Mouse (Mus musculus): ENCODE measurements at regions not wholly inside any gene's neighbourhood (a gene's known extent, or its start where the extent isn't known, plus 50 kb on each side); places are given as distances from the start of the nearest gene placed in this dataset.

DNA sequence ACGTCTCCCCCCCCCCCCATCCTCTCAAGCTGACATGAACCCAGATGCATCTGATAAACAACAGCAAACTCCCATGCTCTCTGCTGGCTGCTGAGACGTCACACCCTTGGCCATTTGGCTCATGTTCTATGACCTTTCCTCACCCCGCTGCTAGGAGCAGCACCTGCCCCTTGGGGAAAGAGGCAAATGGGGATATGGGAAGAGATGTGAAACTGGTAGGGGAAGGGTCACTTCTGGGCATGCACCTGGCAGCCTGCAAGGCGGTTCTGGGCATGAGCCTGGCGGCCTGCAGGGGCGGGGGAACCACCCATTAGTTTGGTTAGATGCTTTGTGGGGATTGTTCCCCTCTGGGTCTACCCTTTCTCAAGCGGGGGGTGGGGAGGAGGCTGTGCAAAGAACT, 187.9 kb upstream of the Zfp618 start:
- H3K9me3 ChIP-seq (replicated peaks; ENCODE audit: control insufficient read depth, low read length): no peaks in the 10 kb centered on the region
- H3K27ac ChIP-seq (ENCODE audit: low read length): no peak overlapping the region
- H3K4me2 ChIP-seq (ENCODE audit: low read depth, low read length): no peak overlapping the region
- H3K4me1 ChIP-seq (ENCODE audit: control insufficient read depth, insufficient read depth, low read length): no peaks in the 10 kb centered on the region
- H3K4me3 ChIP-seq (ENCODE audit: low read length): no peak overlapping the region
- no peak overlapping the region for H3K9ac ChIP-seq (ENCODE audit: low read length)
- WGBS: 70% methylated on average over 7 of the region's 7 CpGs
- peaks cover 11% of the 10 kb centered on the region; the same call in 1 of the 2 replicates for H3K27me3 ChIP-seq (ENCODE audit: control insufficient read depth, insufficient read depth, low read length)
- ATAC-seq (replicated peaks; ENCODE audit: extremely low read depth, insufficient read depth, low FRiP score): no peak
- H3K36me3 ChIP-seq (ENCODE audit: control insufficient read depth, insufficient read depth): no peaks in the 10 kb centered on the region

DNA sequence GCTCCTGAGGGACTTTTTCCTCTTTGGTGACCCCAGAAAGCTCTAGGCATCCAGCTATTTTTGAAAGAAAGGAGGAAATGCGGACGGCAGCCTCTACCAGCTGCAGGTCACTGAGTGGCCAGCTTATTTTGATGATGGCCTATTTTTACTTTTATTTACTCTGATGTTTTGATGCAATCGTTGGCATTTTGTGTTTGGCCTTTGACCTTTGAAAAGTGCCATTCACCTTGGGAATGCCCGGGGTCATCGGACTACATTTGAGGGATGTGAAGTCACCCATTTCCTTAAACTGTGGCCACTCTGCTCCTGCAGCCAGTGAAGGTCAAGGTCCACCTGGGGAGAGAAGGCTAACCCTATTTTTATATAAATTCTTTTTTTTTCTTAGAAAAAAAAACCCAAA, 186.8 kb upstream of the Zfp618 start:
- no peak overlapping the region for H3K4me2 ChIP-seq (ENCODE audit: low read depth, low read length)
- H3K9me3 ChIP-seq (replicated peaks; ENCODE audit: control insufficient read depth, low read length): no peaks in the 10 kb centered on the region
- 76% methylated on average over 5 of the region's 5 CpGs for WGBS
- H3K36me3 ChIP-seq (ENCODE audit: control insufficient read depth, insufficient read depth): no peaks in the 10 kb centered on the region
- no peaks in the 10 kb centered on the region for H3K4me1 ChIP-seq (ENCODE audit: control insufficient read depth, insufficient read depth, low read length)
- H3K27ac ChIP-seq (ENCODE audit: low read length): no peak overlapping the region
- H3K27me3 ChIP-seq (ENCODE audit: control insufficient read depth, insufficient read depth, low read length): peaks cover 6% of the 10 kb centered on the region; the same call in 1 of the 2 replicates
- ATAC-seq (replicated peaks; ENCODE audit: extremely low read depth, insufficient read depth, low FRiP score): no peak
- no peak overlapping the region for H3K9ac ChIP-seq (ENCODE audit: low read length)
- H3K4me3 ChIP-seq (ENCODE audit: low read length): no peak overlapping the region

DNA sequence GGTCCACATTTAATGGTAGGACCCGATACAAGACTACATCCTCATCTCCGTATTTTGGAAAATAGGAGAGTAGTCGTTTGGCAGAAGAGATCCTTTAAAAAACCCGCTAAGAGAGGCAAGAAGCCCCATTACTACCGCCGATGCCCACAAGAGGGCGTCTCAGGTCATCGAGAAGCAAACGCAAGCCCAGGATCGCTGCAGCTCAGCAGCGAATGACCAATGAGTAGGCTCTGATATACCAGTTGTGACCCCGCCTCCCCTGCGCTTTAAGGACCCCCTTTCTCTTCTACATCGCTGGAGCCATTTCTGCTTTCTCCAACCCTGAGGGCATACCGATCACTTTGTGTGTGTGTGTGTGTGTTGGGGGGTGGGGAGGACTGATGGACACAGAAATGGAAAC, 185.0 kb upstream of the Zfp618 start:
- peak overlapping the region; percentile 83 for H3K4me2 ChIP-seq (ENCODE audit: low read depth, low read length)
- H3K9me3 ChIP-seq (replicated peaks; ENCODE audit: control insufficient read depth, low read length): no peaks in the 10 kb centered on the region
- no peaks in the 10 kb centered on the region for H3K36me3 ChIP-seq (ENCODE audit: control insufficient read depth, insufficient read depth)
- peak overlapping the region; percentile 42 for H3K9ac ChIP-seq (ENCODE audit: low read length)
- 1% methylated on average over 15 of the region's 15 CpGs for WGBS
- peak overlapping the region; percentile 54 for H3K4me3 ChIP-seq (ENCODE audit: low read length)
- ATAC-seq (replicated peaks; ENCODE audit: extremely low read depth, insufficient read depth, low FRiP score): peak; percentile 32; the same call in 1 of the 2 replicates
- H3K4me1 ChIP-seq (ENCODE audit: control insufficient read depth, insufficient read depth, low read length): no peaks in the 10 kb centered on the region
- H3K27ac ChIP-seq (ENCODE audit: low read length): no peak overlapping the region
- H3K27me3 ChIP-seq (ENCODE audit: control insufficient read depth, insufficient read depth, low read length): peaks cover 6% of the 10 kb centered on the region

DNA sequence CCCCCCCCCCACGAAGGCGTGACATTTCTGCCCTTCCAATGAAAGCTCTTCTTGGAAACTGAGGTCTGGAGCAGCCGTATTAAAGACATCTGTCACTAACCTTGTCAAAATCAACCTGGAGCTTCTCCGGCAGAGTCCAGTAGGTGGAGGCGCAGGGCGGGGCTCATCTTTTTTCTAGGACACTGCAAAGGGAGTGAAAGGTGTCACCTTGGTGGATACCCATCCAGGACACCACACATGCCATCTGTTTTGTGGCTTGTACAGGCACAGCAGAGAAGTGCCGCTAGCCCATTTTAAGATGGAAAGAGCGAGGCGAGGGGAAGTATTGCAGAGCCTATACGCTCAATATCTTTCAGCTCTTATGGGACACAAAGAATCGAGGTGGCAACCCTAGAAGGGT, 184.5 kb upstream of the Zfp618 start:
- peak overlapping the region; percentile 54 for H3K4me3 ChIP-seq (ENCODE audit: low read length)
- peak overlapping the region; percentile 83 for H3K4me2 ChIP-seq (ENCODE audit: low read depth, low read length)
- H3K36me3 ChIP-seq (ENCODE audit: control insufficient read depth, insufficient read depth): no peaks in the 10 kb centered on the region
- no peaks in the 10 kb centered on the region for H3K4me1 ChIP-seq (ENCODE audit: control insufficient read depth, insufficient read depth, low read length)
- WGBS: 32% methylated on average over 11 of the region's 11 CpGs
- H3K27ac ChIP-seq (ENCODE audit: low read length): no peak overlapping the region
- ATAC-seq (replicated peaks; ENCODE audit: extremely low read depth, insufficient read depth, low FRiP score): no peak
- H3K27me3 ChIP-seq (ENCODE audit: control insufficient read depth, insufficient read depth, low read length): peaks cover 6% of the 10 kb centered on the region
- H3K9ac ChIP-seq (ENCODE audit: low read length): peak overlapping the region; percentile 42
- no peaks in the 10 kb centered on the region for H3K9me3 ChIP-seq (replicated peaks; ENCODE audit: control insufficient read depth, low read length)

DNA sequence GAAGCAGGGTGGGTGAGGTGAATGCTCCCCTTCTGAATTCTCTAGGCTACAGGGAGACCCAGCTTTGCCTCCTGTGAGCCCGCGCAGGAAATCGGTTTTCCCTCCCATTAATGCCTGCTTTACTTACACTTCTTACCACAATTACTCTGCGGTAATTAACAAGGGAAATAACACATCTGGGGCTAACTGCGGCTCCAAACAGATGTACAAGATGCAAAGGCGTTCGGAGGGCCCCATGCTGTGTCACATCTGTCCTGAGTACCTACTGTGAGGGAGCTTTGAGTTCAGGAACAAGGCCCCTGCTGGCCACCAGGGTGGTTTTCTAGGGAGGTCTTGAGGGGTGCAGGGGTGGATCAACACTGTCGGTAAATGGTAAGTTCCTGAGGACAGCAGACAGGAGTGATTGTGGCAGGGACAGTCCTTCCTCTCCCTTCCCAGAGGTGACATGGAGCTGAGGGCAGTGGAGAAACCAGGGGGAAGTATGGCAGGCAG, 184.0 kb upstream of the Zfp618 start:
- no peaks in the 10 kb centered on the region for H3K4me1 ChIP-seq (ENCODE audit: control insufficient read depth, insufficient read depth, low read length)
- no peak overlapping the region for H3K27ac ChIP-seq (ENCODE audit: low read length)
- 36% methylated on average over 8 of the region's 8 CpGs for WGBS
- no peak for ATAC-seq (replicated peaks; ENCODE audit: extremely low read depth, insufficient read depth, low FRiP score)
- H3K4me3 ChIP-seq (ENCODE audit: low read length): no peak overlapping the region
- H3K36me3 ChIP-seq (ENCODE audit: control insufficient read depth, insufficient read depth): no peaks in the 10 kb centered on the region
- no peak overlapping the region for H3K9ac ChIP-seq (ENCODE audit: low read length)
- no peak overlapping the region for H3K4me2 ChIP-seq (ENCODE audit: low read depth, low read length)
- H3K9me3 ChIP-seq (replicated peaks; ENCODE audit: control insufficient read depth, low read length): no peaks in the 10 kb centered on the region
- peaks cover 6% of the 10 kb centered on the region for H3K27me3 ChIP-seq (ENCODE audit: control insufficient read depth, insufficient read depth, low read length)

DNA sequence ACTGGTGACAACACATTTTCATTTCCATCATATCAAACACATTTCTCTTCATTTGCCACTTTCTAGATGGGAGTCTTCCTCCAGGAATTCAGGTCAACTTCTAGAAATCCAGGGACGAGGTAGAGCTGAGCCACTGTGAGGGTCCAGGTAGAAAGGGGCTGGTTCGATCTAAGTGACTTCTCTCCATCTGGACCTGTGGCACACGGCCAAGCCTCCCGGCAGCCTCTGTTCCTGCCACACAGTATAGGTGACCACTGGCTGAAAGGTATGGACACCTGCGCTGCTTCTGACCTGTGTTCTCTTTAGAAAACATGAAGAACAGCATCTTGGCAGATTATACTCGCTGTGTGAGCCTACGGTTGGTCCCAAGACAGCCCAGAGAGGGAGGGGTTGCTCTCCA, 179.7 kb upstream of the Zfp618 start:
- Histone ChIP-seq H3K27ac (ENCODE audit: low read length) (no peak overlapping the region), H3K4me1 (ENCODE audit: control insufficient read depth, insufficient read depth, low read length) (no peaks in the 10 kb centered on the region), H3K9ac (ENCODE audit: low read length) (no peak overlapping the region), H3K9me3 (replicated peaks; ENCODE audit: control insufficient read depth, low read length) (no peaks in the 10 kb centered on the region), H3K4me2 (ENCODE audit: low read depth, low read length) (no peak overlapping the region), H3K4me3 (ENCODE audit: low read length) (no peak overlapping the region), H3K36me3 (ENCODE audit: control insufficient read depth, insufficient read depth) (no peaks in the 10 kb centered on the region), H3K27me3 (ENCODE audit: control insufficient read depth, insufficient read depth, low read length) (peaks cover 6% of the 10 kb centered on the region)
- no peak for ATAC-seq (replicated peaks; ENCODE audit: extremely low read depth, insufficient read depth, low FRiP score)
- WGBS: 84% methylated on average over 7 of the region's 7 CpGs

DNA sequence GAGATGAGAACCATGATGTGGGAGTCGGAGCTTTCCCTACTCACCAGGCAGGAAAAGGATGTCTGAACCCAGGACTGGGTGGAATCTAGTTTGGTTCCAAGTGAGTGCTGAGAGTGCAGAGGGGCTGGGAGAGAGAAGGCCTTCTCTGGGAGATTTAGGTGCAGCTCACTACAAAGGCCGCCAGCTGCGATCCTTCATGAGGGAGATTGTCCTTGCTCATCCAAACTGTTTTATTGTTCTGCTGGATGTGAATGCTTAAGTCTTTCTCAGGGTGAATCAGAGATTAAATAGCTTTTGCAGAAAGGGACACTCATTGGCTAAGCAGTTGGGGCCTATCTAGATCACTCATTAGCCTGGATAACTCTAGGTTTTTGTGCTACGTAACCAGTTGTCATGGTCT, 175.7 kb upstream of the Zfp618 start:
- Histone ChIP-seq H3K36me3 (ENCODE audit: control insufficient read depth, insufficient read depth) (no peaks in the 10 kb centered on the region), H3K9ac (ENCODE audit: low read length) (no peak overlapping the region), H3K4me3 (ENCODE audit: low read length) (no peak overlapping the region), H3K4me1 (ENCODE audit: control insufficient read depth, insufficient read depth, low read length) (no peaks in the 10 kb centered on the region), H3K27ac (ENCODE audit: low read length) (no peak overlapping the region), H3K9me3 (replicated peaks; ENCODE audit: control insufficient read depth, low read length) (no peaks in the 10 kb centered on the region), H3K27me3 (ENCODE audit: control insufficient read depth, insufficient read depth, low read length) (no peaks in the 10 kb centered on the region), H3K4me2 (ENCODE audit: low read depth, low read length) (no peak overlapping the region)
- 64% methylated on average over 4 of the region's 4 CpGs for WGBS
- no peak for ATAC-seq (replicated peaks; ENCODE audit: extremely low read depth, insufficient read depth, low FRiP score)

DNA sequence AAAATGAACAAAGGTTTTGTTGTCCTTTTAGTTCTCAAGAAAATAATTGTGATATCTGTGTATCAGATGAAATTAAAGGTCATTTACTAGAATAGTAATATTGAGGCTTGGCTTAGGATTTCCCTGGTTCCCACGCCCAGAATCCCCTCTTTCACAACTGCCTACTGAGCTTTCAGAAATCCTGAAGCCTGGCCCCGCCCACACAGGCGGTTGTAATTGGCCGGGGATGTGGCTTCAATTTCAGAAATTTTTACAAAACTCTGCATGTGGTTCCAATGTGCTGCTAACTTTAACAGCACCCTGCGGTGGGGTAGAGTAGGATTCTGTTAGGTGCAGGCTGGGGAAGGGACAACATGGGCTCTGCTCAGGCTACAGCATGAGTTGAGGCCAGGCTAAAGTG, 171.8 kb upstream of the Zfp618 start:
- no peak overlapping the region for H3K9ac ChIP-seq (ENCODE audit: low read length)
- WGBS: 75% methylated on average over 5 of the region's 5 CpGs
- no peaks in the 10 kb centered on the region for H3K4me1 ChIP-seq (ENCODE audit: control insufficient read depth, insufficient read depth, low read length)
- H3K36me3 ChIP-seq (ENCODE audit: control insufficient read depth, insufficient read depth): no peaks in the 10 kb centered on the region
- no peak overlapping the region for H3K4me2 ChIP-seq (ENCODE audit: low read depth, low read length)
- no peak for ATAC-seq (replicated peaks; ENCODE audit: extremely low read depth, insufficient read depth, low FRiP score)
- no peak overlapping the region for H3K27ac ChIP-seq (ENCODE audit: low read length)
- no peaks in the 10 kb centered on the region for H3K27me3 ChIP-seq (ENCODE audit: control insufficient read depth, insufficient read depth, low read length)
- H3K4me3 ChIP-seq (ENCODE audit: low read length): no peak overlapping the region
- no peaks in the 10 kb centered on the region for H3K9me3 ChIP-seq (replicated peaks; ENCODE audit: control insufficient read depth, low read length)

DNA sequence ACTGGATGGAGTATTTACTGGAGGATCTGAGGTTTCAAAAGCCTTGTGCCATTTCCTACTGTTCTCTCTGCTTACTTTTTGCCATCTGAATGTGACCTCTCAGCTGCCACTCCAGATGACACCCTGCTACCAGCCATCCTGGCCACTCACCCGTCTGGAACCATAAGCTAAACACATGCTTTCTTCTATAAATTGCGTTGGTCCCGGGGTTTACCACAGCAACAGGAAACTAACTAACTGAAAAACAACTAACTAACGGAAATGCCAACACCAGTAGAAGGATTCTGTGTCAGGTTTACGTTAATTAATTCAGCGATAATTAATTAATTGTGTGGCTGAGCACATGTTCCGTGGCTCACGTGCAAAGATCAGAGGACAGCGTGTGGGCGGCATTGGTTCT, 169.8 kb upstream of the Zfp618 start:
- no peaks in the 10 kb centered on the region for H3K9me3 ChIP-seq (replicated peaks; ENCODE audit: control insufficient read depth, low read length)
- no peaks in the 10 kb centered on the region for H3K27me3 ChIP-seq (ENCODE audit: control insufficient read depth, insufficient read depth, low read length)
- no peak overlapping the region for H3K27ac ChIP-seq (ENCODE audit: low read length)
- no peak for ATAC-seq (replicated peaks; ENCODE audit: extremely low read depth, insufficient read depth, low FRiP score)
- WGBS: 73% methylated on average over 10 of the region's 10 CpGs
- H3K4me3 ChIP-seq (ENCODE audit: low read length): no peak overlapping the region
- H3K9ac ChIP-seq (ENCODE audit: low read length): no peak overlapping the region
- H3K4me1 ChIP-seq (ENCODE audit: control insufficient read depth, insufficient read depth, low read length): no peaks in the 10 kb centered on the region
- H3K4me2 ChIP-seq (ENCODE audit: low read depth, low read length): no peak overlapping the region
- H3K36me3 ChIP-seq (ENCODE audit: control insufficient read depth, insufficient read depth): no peaks in the 10 kb centered on the region

DNA sequence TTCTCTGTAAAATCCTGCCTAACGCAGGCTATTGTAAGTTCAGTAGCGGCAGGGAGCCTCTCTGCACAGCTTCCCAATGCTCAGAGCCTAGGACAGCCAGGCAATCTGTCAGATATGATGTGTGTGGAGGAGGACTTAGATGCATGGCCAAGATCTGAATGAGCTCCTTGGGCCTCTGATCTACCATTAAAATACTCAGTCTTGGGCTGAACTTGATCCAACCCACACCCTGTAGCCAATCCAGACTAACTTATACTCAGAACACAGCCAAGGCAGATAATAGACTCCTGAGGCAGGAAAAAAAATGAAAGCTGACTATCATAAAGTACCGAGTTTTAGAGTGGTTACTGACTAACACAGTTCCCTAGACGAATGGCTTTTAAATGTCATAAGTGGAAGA, 165.4 kb upstream of the Zfp618 start:
- Histone ChIP-seq H3K9me3 (replicated peaks; ENCODE audit: control insufficient read depth, low read length) (no peaks in the 10 kb centered on the region), H3K27ac (ENCODE audit: low read length) (no peak overlapping the region), H3K36me3 (ENCODE audit: control insufficient read depth, insufficient read depth) (no peaks in the 10 kb centered on the region), H3K9ac (ENCODE audit: low read length) (no peak overlapping the region), H3K4me3 (ENCODE audit: low read length) (no peak overlapping the region), H3K4me1 (ENCODE audit: control insufficient read depth, insufficient read depth, low read length) (no peaks in the 10 kb centered on the region), H3K27me3 (ENCODE audit: control insufficient read depth, insufficient read depth, low read length) (no peaks in the 10 kb centered on the region), H3K4me2 (ENCODE audit: low read depth, low read length) (no peak overlapping the region)
- WGBS: 72% methylated on average over 4 of the region's 4 CpGs
- ATAC-seq (replicated peaks; ENCODE audit: extremely low read depth, insufficient read depth, low FRiP score): 0 out of 2 replicates have a peak, but pooled peaks have one; percentile 32

All from heart, embryonic 16.5 days (tissue).